Mouse (Mus musculus) forebrain, embryonic 12.5 days (tissue): ENCODE results near the gene Gm364. TPM values are rescaled to one million over a fixed set of nuclear protein-coding genes. Genes with fewer than 3 reads are reported as not detected.
A peak's percentile ranks its signal among the peaks of the same experiment; 100 is the strongest.

Experiments used
- ATAC-seq: fragments of 200-750 bp; cut with Nextera tagmentation; 2 replicates; pipeline ENCODE4 v1.8.0; 2017; ENCODE audit warnings: moderate TSS enrichment; ENCODE audit not compliant: low FRiP score
- H3K27ac ChIP-seq: fragments of 300-500 bp; sonication (generic); 2 replicates; pipeline ENCODE4 v1.5.1; 2016; ENCODE audit warnings: mild to moderate bottlenecking
- H3K27me3 ChIP-seq: fragments of 300-500 bp; sonication (generic); 2 replicates; pipeline ENCODE4 v1.6.1; 2016; ENCODE audit warnings: mild to moderate bottlenecking
- H3K36me3 ChIP-seq: fragments of 300-500 bp; sonication (generic); replicated peaks from 2 replicates; pipeline ENCODE4 v1.6.1; 2016; ENCODE audit warnings: mild to moderate bottlenecking
- H3K4me1 ChIP-seq: fragments of 300-500 bp; sonication (generic); 2 replicates; pipeline ENCODE4 v1.6.1; 2016
- H3K4me2 ChIP-seq: fragments of 300-500 bp; sonication (generic); 2 replicates; pipeline ENCODE4 v1.6.1; 2016; ENCODE audit warnings: mild to moderate bottlenecking, moderate library complexity
- H3K4me3 ChIP-seq: fragments of 300-500 bp; sonication (generic); replicated peaks from 2 replicates; pipeline ENCODE4 v1.5.1; 2016; ENCODE audit warnings: mild to moderate bottlenecking
- H3K9ac ChIP-seq: fragments of 300-500 bp; sonication (generic); 2 replicates; pipeline ENCODE4 v1.6.1; 2016; ENCODE audit warnings: mild to moderate bottlenecking
- H3K9me3 ChIP-seq: fragments of 300-500 bp; sonication (generic); 2 replicates; pipeline ENCODE4 v1.6.1; 2016
- WGBS: fragments of 180-500 bp; shearing (Covaris S2); methylation state at CpG from one replicate; pipeline ENCODE4 v1.1.7; 2016; 5-methylcytosine and 5-hydroxymethylcytosine counted together
- polyA plus RNA-seq: library from polyadenylated mRNA; unstranded; fragments of >200 nt; fragmentation: Nextera tagmentation; extraction: Ambion mirVana; gene quantifications from 2 replicates; pipeline ENCODE4 v1.2.1, GENCODE M21; 2016

Gene Gm364
- not detected in 2 replicates for polyA plus RNA-seq

DNA sequence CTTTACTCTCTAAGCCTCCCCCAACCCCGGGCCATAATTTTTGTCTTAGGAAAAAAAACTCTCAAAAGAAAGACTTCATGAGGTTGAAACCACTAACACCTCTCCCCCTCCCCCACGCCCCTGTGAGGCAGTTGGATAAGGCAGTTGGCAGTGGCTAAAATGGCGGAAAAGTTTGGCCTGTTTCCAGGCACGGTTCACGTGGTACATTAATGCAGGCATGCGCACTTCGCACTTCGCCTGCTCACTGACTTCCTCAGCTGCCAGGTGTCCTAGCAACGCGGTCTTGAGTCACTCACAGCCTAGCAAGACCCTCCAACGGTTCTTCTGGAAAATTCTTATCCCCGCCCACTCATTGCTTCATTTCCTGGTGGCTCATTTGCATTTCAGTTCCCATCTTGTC, at the start of gene Gm364:
TSS of gene Gm364 (plus strand) at position 386 of the 400 bp plus-strand sequence.
- no peaks in the 10 kb centered on the region for H3K4me1 ChIP-seq
- ATAC-seq, result no peak
- H3K4me2 ChIP-seq, result no peak within 1 kb of the TSS
- H3K9me3 ChIP-seq, result no peaks in the 10 kb centered on the region
- H3K9ac ChIP-seq, result no peak within 1 kb of the TSS
- no peak within 1 kb of the TSS for H3K27ac ChIP-seq
- 91% methylated on average over 12 of the region's 12 CpGs for WGBS
- H3K4me3 ChIP-seq, result no peak within 1 kb of the TSS
- no peaks in the 10 kb centered on the region for H3K27me3 ChIP-seq
- H3K36me3 ChIP-seq, result no peaks in the 10 kb centered on the region

DNA sequence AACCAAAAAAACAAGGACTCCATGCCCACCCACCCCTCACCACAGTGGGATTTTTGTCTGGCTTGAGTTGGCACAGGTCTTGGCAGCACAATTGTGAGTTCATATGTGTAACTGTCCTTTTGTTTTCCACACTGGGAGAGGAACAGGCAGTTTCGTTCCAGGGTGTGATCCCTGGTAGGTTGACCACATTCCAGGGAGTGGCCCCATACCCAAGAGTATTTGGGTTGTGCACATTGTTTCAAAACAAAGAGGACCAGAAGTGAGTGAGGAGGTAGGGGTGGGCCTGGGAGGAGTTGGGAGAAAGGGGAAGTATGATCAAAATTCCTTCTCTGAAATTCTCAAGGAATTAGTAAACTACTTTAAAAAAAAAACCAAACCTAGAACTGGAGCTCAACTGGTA, 49.6 kb upstream of the Gm364 start:
- H3K4me2 ChIP-seq, result no peak overlapping the region

DNA sequence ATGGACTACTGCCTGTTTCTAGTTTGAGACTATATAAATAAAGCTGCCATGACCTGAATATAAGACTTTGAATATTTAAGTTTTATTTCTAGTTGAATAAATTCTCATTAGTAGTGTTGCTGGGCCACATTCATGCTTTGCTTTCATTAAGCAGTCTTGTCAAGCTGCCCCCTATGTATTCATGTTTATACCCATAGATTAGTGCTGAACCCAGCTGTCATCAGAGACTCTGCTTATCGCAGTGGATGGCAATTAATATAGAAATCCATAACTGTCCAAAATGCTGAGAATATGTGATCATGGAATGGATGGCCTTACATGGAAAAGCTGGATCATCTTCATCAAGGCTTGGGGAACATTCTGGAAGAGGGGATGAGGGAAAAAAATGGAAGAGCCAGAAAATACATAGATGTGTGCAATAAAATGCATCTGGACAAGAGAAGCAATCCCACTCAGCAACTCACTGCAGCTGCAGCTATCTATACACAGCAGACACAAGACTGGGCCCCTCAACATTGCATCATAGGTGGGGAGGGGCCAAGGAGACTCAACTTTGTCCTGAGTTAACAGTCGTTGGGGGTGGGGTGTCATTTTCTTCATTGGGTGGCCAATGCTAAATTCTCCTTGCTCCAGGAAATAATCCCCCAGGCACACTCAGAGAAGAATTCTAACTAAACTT, 43.9 kb upstream of the Gm364 start:
- ATAC-seq, result no peak

More for the DNA sequence above, 49.6 kb upstream of the Gm364 start:
- no peak overlapping the region for H3K9ac ChIP-seq
- no peaks in the 10 kb centered on the region for H3K4me1 ChIP-seq
- no peaks in the 10 kb centered on the region for H3K36me3 ChIP-seq
- no peak overlapping the region for H3K27ac ChIP-seq
- no peaks in the 10 kb centered on the region for H3K27me3 ChIP-seq
- no peak overlapping the region for H3K4me3 ChIP-seq
- no peaks in the 10 kb centered on the region for H3K9me3 ChIP-seq
- no peak for ATAC-seq
- WGBS, result 77% methylated on average over 1 of the region's 1 CpGs

DNA sequence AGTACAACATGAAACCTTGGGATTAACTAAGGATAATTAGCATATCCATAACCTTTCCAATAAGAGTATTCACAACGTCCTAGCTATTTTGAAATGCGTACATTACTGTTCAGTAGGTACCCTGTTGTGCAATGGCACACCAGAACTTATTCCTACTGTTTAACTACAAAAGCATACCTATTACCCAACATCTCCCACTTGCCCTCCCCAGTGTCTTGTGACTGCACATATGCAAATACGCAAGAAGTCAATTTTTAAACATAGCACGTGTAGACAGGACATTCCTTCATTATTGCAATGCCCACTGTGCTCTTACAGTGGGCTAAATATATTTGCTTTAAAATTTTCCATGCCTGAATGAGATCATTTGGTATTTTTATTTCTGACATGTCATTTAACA, 36.0 kb upstream of the Gm364 start:
- no peak for ATAC-seq
- no peaks in the 10 kb centered on the region for H3K9me3 ChIP-seq
- peaks cover 2% of the 10 kb centered on the region; the same call in 1 of the 2 replicates for H3K36me3 ChIP-seq
- no peaks in the 10 kb centered on the region for H3K4me1 ChIP-seq
- H3K4me3 ChIP-seq, result no peak overlapping the region
- H3K27me3 ChIP-seq, result no peaks in the 10 kb centered on the region
- H3K27ac ChIP-seq, result no peak overlapping the region
- H3K9ac ChIP-seq, result no peak overlapping the region
- WGBS, result 83% methylated on average over 4 of the region's 4 CpGs
- H3K4me2 ChIP-seq, result no peak overlapping the region

More for the DNA sequence above, 43.9 kb upstream of the Gm364 start:
- 76% methylated on average over 2 of the region's 2 CpGs for WGBS
- H3K4me2 ChIP-seq, result no peak overlapping the region
- no peak overlapping the region for H3K27ac ChIP-seq
- no peak overlapping the region for H3K4me3 ChIP-seq
- no peaks in the 10 kb centered on the region for H3K36me3 ChIP-seq
- H3K4me1 ChIP-seq, result no peaks in the 10 kb centered on the region
- no peak overlapping the region for H3K9ac ChIP-seq
- no peaks in the 10 kb centered on the region for H3K27me3 ChIP-seq
- H3K9me3 ChIP-seq, result no peaks in the 10 kb centered on the region

DNA sequence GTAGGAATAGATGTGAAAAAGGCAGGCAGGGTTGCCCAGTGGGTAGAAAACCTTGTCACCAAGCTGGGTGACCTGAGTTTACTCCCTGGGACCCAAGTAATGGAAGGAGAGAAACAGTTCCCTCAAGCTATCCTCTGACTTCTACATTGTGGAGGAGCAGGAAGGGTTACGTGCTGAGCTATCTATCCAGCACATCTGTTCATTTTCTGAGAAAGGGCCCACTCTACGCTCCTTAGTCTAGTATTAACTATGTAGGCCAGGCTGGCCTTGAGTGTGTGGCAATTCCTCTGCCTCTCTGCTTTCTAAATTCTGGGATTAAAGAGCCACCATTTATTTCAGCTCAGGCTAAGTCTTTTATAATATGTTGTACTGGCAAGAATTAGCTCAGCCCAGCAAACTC, 35.4 kb upstream of the Gm364 start:
- no peaks in the 10 kb centered on the region for H3K9me3 ChIP-seq
- H3K4me2 ChIP-seq, result no peak overlapping the region
- H3K27ac ChIP-seq, result no peak overlapping the region
- 92% methylated on average over 2 of the region's 2 CpGs for WGBS
- H3K4me3 ChIP-seq, result no peak overlapping the region
- H3K36me3 ChIP-seq, result peaks cover 5% of the 10 kb centered on the region
- ATAC-seq, result no peak
- H3K9ac ChIP-seq, result no peak overlapping the region
- no peaks in the 10 kb centered on the region for H3K4me1 ChIP-seq
- H3K27me3 ChIP-seq, result no peaks in the 10 kb centered on the region

DNA sequence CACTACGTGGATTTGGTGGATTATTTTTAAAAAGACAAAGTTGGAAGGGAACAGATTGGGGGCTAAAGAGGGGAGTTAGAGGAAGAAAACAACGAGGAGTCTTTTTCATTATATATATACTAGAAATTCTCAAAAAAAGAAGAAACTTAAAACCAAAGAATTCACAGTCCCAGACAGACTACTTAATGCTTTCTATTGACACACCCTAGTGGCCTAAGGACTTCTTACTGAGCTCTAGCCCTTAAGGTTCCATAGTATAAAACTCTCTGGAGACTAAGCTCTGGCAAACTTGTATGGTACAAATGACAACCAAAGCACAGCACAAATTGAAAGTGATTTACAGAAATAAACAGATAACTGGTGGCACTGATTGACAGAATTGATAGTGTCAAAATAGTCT, 34.9 kb upstream of the Gm364 start:
- Histone ChIP-seq H3K9me3 (no peaks in the 10 kb centered on the region), H3K36me3 (peaks cover 8% of the 10 kb centered on the region), H3K4me2 (no peak overlapping the region), H3K27me3 (no peaks in the 10 kb centered on the region), H3K4me1 (no peaks in the 10 kb centered on the region), H3K4me3 (no peak overlapping the region), H3K27ac (no peak overlapping the region), H3K9ac (no peak overlapping the region)
- ATAC-seq, result no peak
- 91% methylated on average over 2 of the region's 2 CpGs for WGBS

DNA sequence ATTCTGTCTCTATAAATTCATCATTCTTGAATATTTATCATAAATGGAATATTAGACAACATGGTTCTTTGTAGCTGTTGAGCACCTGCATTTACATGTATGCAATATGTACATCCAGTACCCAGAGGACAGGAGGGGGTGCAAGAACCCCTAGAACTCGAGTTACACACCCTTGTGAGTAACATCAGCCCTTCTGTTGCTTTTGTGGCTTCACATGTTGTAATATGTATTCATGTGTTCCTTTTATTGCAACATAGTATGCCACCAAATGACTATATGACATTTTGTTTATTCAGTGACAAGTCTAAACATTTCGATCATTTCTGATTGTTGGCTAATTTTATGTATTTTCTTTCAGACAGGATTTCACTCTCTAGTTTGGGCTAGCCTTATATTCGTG, 31.9 kb upstream of the Gm364 start:
- H3K4me2 ChIP-seq, result no peak overlapping the region
- WGBS, result 80% methylated on average over 3 of the region's 3 CpGs
- no peak overlapping the region for H3K4me3 ChIP-seq
- no peaks in the 10 kb centered on the region for H3K4me1 ChIP-seq
- H3K36me3 ChIP-seq, result peaks cover 19% of the 10 kb centered on the region
- H3K9me3 ChIP-seq, result no peaks in the 10 kb centered on the region
- H3K27ac ChIP-seq, result no peak overlapping the region
- H3K9ac ChIP-seq, result no peak overlapping the region
- H3K27me3 ChIP-seq, result no peaks in the 10 kb centered on the region
- no peak for ATAC-seq

DNA sequence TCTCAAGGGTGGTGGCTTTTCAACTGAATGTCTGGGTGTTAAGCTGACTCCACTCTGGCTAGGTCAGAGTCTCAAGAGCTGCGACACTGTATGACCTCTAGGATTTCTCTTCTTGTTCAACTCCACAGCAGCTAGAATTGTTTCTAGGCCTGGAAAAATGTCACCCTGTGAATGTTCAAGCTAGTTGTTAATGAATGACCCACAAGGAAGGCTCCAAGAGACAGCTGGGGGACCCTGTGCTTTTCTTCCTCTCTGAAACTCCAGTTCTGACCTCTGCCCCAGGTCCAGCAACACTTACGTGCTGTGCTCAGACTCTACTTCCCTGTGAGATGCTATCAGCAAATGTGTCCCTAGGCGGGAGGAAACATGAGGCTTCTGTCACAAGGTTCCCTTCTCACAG, 30.4 kb upstream of the Gm364 start:
- H3K9ac ChIP-seq, result no peak overlapping the region
- 85% methylated on average over 3 of the region's 3 CpGs for WGBS
- H3K9me3 ChIP-seq, result no peaks in the 10 kb centered on the region
- ATAC-seq, result no peak
- no peaks in the 10 kb centered on the region for H3K27me3 ChIP-seq
- H3K27ac ChIP-seq, result no peak overlapping the region
- H3K4me3 ChIP-seq, result no peak overlapping the region
- peaks cover 22% of the 10 kb centered on the region for H3K36me3 ChIP-seq
- no peaks in the 10 kb centered on the region for H3K4me1 ChIP-seq
- no peak overlapping the region for H3K4me2 ChIP-seq

DNA sequence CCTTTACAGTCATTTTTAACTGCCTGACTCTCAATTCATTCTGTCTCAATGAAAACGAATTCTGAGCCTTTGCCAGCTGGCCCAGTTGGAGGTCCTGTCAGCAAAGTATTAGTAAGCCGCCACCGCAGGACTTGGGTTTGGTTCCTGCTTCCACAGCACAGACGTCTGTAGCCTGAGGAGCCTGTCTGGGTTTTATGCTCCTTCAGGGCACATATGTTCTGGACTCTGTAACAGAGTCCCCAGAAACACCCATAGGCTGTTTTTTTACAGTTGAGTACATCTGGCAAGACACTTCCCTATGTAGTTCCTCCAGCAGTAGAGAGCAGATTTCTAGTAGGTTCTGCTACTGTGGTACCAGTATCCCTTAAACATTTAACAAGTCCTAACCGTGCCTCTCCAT, 28.0 kb upstream of the Gm364 start:
- no peak for ATAC-seq
- no peak overlapping the region for H3K4me2 ChIP-seq
- no peaks in the 10 kb centered on the region for H3K9me3 ChIP-seq
- H3K4me1 ChIP-seq, result no peaks in the 10 kb centered on the region
- H3K4me3 ChIP-seq, result no peak overlapping the region
- peaks cover 37% of the 10 kb centered on the region for H3K36me3 ChIP-seq
- 74% methylated on average over 5 of the region's 5 CpGs for WGBS
- no peak overlapping the region for H3K9ac ChIP-seq
- H3K27ac ChIP-seq, result no peak overlapping the region
- no peaks in the 10 kb centered on the region for H3K27me3 ChIP-seq

DNA sequence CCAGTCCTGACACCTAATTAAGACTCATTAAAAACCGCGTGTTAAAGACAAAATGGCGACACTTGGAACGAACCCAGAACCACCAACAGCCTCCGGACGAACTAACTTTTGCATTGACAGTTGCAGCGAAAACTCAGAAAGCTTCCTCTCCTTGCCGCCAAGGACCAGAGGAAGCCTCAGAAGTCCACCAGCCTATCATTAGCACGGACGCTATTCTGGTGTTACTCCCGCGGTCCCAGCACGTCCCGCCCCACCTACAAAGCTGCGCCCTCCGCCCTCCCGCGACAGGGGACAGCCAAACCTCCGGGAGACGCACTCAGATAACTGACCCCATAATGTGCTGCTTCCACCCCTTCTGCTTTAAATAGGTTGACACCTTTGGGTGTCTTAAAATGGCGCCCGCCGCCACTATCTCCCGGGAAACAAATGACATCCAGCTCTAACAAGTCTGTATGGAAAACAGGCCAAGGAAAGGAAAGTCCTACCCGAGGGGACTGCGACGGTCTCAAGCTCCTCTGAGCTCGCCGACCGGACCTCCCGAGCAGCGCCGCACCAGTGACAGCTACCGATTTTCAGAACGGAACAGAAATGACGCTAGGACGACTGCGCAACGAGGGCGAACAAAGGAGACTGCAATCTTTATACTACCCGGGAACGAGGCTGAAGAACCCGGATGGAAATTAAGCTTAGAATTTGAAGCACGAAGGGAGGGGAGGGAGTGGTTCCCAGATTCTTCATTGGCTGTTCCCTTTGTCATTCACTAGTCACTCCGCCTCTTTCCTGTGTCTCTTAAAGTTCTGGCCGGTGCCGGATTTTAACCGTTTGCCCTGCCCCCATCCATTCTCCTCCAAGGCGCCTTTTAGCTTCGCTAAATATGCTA, 16.3 kb upstream of the Gm364 start, which contains the start of gene Rbmx:
TSS of gene Rbmx (minus strand) at position 670 of the 880 bp plus-strand sequence.
- Histone ChIP-seq H3K36me3 (peaks cover 18% of the 10 kb centered on the region), H3K27me3 (no peaks in the 10 kb centered on the region), H3K9me3 (no peaks in the 10 kb centered on the region), H3K9ac (peak within 1 kb of the TSS; percentile 69), H3K4me1 (no peaks in the 10 kb centered on the region), H3K4me2 (peak within 1 kb of the TSS; percentile 51), H3K27ac (peak within 1 kb of the TSS; percentile 89), H3K4me3 (peak within 1 kb of the TSS; percentile 59)
- ATAC-seq, result peak; percentile 95
- WGBS, result 17% methylated on average over 50 of the region's 50 CpGs

DNA sequence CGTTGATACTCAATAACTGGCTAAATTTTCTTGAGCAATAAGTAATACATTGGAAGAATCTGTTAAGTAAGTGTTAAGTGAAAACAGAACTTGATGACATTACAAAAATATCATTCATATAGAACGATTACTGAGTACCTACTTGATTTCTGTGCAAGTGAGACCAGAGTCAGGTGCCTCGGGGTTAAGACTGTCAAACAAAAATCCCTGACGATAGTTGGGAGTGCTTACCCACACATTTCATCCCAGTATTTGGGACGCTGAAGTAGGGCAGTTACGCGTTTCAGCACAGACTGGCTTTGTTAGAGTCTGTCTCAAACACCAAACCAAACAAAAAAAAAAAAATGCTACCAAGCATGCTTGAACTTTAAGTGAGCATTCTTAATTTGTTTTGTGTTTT, 15.5 kb upstream of the Gm364 start:
- Histone ChIP-seq H3K9me3 (no peaks in the 10 kb centered on the region), H3K36me3 (peaks cover 14% of the 10 kb centered on the region), H3K4me1 (no peaks in the 10 kb centered on the region), H3K4me2 (peak overlapping the region; percentile 31), H3K9ac (no peak overlapping the region; the same call in 1 of the 2 replicates), H3K4me3 (peak overlapping the region; percentile 59), H3K27ac (no peak overlapping the region), H3K27me3 (no peaks in the 10 kb centered on the region)
- whole genome bisulfite sequencing, result 26% methylated on average over 7 of the region's 7 CpGs
- ATAC-seq, result peak; percentile 51; the same call in 1 of the 2 replicates

DNA sequence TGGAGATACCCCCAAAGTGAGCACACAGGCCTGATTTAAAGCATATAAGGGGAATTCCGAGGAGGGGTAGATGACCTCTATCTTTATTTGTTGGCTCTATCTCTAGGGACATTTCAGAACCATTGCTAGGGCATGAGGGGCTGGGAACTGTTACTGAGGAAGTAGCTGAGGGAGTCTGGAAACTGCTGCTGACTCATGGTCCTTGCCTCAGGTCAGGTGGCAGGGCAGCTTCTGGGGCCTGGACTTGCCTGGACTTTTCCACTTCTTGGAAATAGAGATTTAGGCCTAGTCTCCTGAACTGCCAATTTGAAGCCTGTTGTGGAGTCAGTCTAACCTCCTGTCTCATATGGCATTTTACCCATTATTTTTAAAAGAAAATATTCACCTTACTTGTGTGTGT, 7.6 kb upstream of the Gm364 start:
- H3K9me3 ChIP-seq, result no peaks in the 10 kb centered on the region
- H3K4me1 ChIP-seq, result no peaks in the 10 kb centered on the region
- H3K9ac ChIP-seq, result no peak overlapping the region
- no peak overlapping the region for H3K4me2 ChIP-seq
- no peak overlapping the region for H3K4me3 ChIP-seq
- H3K27ac ChIP-seq, result no peak overlapping the region
- no peak for ATAC-seq
- H3K36me3 ChIP-seq, result no peaks in the 10 kb centered on the region
- H3K27me3 ChIP-seq, result no peaks in the 10 kb centered on the region
- 88% methylated on average over 1 of the region's 1 CpGs for WGBS
